Mouse (Mus musculus) lung, adult 18-20 months (tissue): ENCODE measurements around the gene Wfdc16.
"Not testable (repeated sequence)": the region's sequence is repeated elsewhere in the genome, so short reads cannot be mapped to it uniquely, and the experiment has no call there.

Experiments
- DNase-seq, 2 experiments: peaks; one replicate each; pipeline ENCODE4 v3.0.0; 2022; ENCODE audit warnings: mixed read lengths in 2 of 2

Gene Wfdc16

GRCm38 (mm10) chr2:164600179-164600578 is 38.4 kb downstream of the Wfdc16 start:
- no peak for DNase-seq

DNA sequence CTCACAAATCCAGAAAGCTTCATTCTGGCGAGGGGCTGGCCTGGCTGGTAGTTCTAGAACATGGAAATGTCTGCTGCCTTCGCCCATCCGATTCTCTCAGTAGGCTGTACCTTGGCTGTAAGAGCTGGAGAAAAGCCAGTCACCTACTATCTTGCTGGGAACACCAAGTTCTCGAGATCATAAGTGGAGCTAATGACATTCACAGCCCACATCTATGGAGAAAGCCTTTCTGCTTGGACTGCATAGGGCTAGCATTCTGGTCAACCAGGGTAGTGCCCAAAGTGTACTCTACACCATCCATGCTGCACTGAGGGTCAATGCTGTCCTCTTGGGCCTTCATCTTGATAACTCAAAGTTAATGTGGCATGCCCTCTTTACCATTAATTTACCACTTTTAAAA is 45.1 kb downstream of the Wfdc16 start, which contains the start of gene Eppin:
Eppin (minus strand) TSS at position 101 of the 400 bp plus-strand sequence.
- no peak for DNase-seq

DNA sequence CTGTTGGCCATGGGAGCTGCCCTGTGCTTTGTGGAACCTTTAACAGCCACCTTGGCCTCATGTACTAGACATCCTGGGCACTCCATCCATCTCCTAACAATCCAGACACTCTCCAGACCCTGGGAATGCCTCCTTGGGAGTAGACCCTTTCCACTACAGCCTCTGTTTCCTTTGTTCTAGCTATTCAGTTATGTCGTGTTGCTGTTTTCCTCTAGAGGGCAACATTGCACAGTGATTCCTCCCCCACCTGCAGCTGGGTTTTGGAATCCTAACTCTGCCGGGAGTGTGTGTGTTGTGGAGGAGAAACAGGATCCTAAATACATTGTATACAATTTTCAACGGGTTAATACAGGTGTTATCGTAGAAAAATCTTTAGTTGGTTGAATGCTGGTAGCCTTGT is 46.6 kb downstream of the Wfdc16 start:
- no peak for DNase-seq

GRCm38 (mm10) chr2:164585025-164585725 is 53.4 kb downstream of the Wfdc16 start, which contains the start of gene Wfdc6a:
Gene Wfdc6a (minus strand): TSS chr2:164585447.
- not testable (repeated sequence) for DNase-seq
